Mouse (Mus musculus) midbrain, embryonic 14.5 days (tissue): ENCODE results near the gene B3galt1. TPM values are rescaled to one million over a fixed set of nuclear protein-coding genes. Genes with fewer than 3 reads are reported as not detected.

Experiments
- ATAC-seq: fragments of 200-750 bp; cut with Nextera tagmentation; 2 replicates; pipeline ENCODE4 v1.8.0; 2017; ENCODE audit warnings: moderate number of reproducible peaks, moderate library complexity; ENCODE audit not compliant: low FRiP score, low TSS enrichment
- DNase-seq: peaks from one replicate; pipeline ENCODE4 v3.0.0-alpha.2; 2015
- H3K27ac ChIP-seq: fragments of 300-500 bp; sonication (generic); replicated peaks from 2 replicates; pipeline ENCODE4 v1.5.1; 2014; ENCODE audit warnings: mild to moderate bottlenecking, low read depth, low read length, moderate library complexity
- H3K27me3 ChIP-seq: fragments of 300-500 bp; sonication (generic); 2 replicates; pipeline ENCODE4 v1.6.1; 2014; ENCODE audit warnings: low read length, control low read depth, mixed read lengths; ENCODE audit not compliant: control insufficient read depth, insufficient read depth
- H3K36me3 ChIP-seq: fragments of 300-500 bp; sonication (generic); 2 replicates; pipeline ENCODE4 v1.6.1; 2014; ENCODE audit warnings: low read length, control low read depth; ENCODE audit not compliant: control insufficient read depth, insufficient read depth
- H3K4me1 ChIP-seq: fragments of 300-500 bp; sonication (generic); 2 replicates; pipeline ENCODE4 v1.6.1; 2014; ENCODE audit warnings: mild to moderate bottlenecking, antibody characterized with exemption, low read length, control low read depth; ENCODE audit not compliant: control insufficient read depth, insufficient read depth
- H3K4me2 ChIP-seq: fragments of 300-500 bp; sonication (generic); 2 replicates; pipeline ENCODE4 v1.6.1; 2014; ENCODE audit warnings: mild to moderate bottlenecking, low read length, moderate library complexity
- H3K4me3 ChIP-seq: fragments of 300-500 bp; sonication (generic); replicated peaks from 2 replicates; pipeline ENCODE4 v1.5.1; 2014; ENCODE audit warnings: low read depth, low read length
- H3K9ac ChIP-seq: fragments of 300-500 bp; sonication (generic); replicated peaks from 2 replicates; pipeline ENCODE4 v1.6.1; 2014; ENCODE audit warnings: mild to moderate bottlenecking, low read length, moderate library complexity
- H3K9me3 ChIP-seq: fragments of 300-500 bp; sonication (generic); 2 replicates; pipeline ENCODE4 v1.6.1; 2016; ENCODE audit warnings: low read length, control low read depth, mixed read lengths; ENCODE audit not compliant: control insufficient read depth
- WGBS: fragments of 180-500 bp; shearing (Covaris S2); extraction: QIAGEN DNeasy Blood & Tissue Kit; methylation state at CpG from one replicate; pipeline ENCODE4 v1.1.7; 2014; 5-methylcytosine and 5-hydroxymethylcytosine counted together
- polyA plus RNA-seq: library from polyadenylated mRNA; unstranded; fragments of >200 nt; fragmentation: Nextera tagmentation; extraction: Ambion mirVana; gene quantifications from 2 replicates; pipeline ENCODE4 v1.2.1, GENCODE M21; 2014

The B3galt1 gene
- polyA plus RNA-seq, 1 experiment from 2014 or later, result 68.9 TPM

GRCm38 (mm10) chr2:67858340-67858739 lies 292.7 kb downstream of the B3galt1 start:
- DNase-seq (no peak), ATAC-seq (no peak)
- H3K27me3 ChIP-seq, result no peaks in the 10 kb centered on the region
- H3K27ac ChIP-seq, result peak overlapping the region; percentile 15; the same call in 1 of the 2 replicates
- H3K9ac ChIP-seq, result no peak overlapping the region
- H3K4me3 ChIP-seq, result no peak overlapping the region
- no peaks in the 10 kb centered on the region for H3K4me1 ChIP-seq
- WGBS, result 94% methylated on average over 2 of the region's 2 CpGs
- H3K9me3 ChIP-seq, result no peaks in the 10 kb centered on the region
- H3K36me3 ChIP-seq, result no peaks in the 10 kb centered on the region
- H3K4me2 ChIP-seq, result no peak overlapping the region

DNA sequence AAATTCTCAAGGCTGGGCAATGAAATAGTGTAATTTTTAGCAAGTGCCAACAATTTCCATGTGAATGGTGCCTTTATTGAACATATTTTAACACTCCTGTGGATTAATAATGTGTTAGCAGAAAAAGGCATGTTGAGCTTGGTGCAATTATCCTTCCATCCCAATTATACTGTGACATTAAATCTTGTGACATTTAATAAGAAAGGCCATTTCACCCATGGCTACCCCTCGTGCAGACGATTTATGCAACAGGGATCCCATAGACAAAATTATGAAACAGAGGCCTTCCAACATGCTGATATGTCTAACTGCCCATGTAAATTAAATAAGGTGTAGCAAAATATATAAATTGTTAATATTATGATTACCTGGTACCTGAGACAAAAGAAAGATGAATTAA lies 293.3 kb downstream of the B3galt1 start:
- no peaks in the 10 kb centered on the region for H3K9me3 ChIP-seq

GRCm38 (mm10) chr2:67873368-67873767 lies 307.7 kb downstream of the B3galt1 start:
- DNase-seq (no peak), ATAC-seq (no peak)
- Histone ChIP-seq H3K4me3 (no peak overlapping the region), H3K27ac (no peak overlapping the region), H3K36me3 (no peaks in the 10 kb centered on the region), H3K4me2 (no peak overlapping the region), H3K4me1 (no peaks in the 10 kb centered on the region), H3K9ac (no peak overlapping the region), H3K27me3 (no peaks in the 10 kb centered on the region), H3K9me3 (no peaks in the 10 kb centered on the region)
- 83% methylated on average over 3 of the region's 3 CpGs for WGBS

More for the DNA sequence above, 293.3 kb downstream of the B3galt1 start:
- DNase-seq (no peak), ATAC-seq (no peak)
- H3K27ac ChIP-seq, result no peak overlapping the region
- H3K36me3 ChIP-seq, result no peaks in the 10 kb centered on the region
- no peaks in the 10 kb centered on the region for H3K27me3 ChIP-seq
- no peak overlapping the region for H3K9ac ChIP-seq
- H3K4me2 ChIP-seq, result no peak overlapping the region
- no peaks in the 10 kb centered on the region for H3K4me1 ChIP-seq
- H3K4me3 ChIP-seq, result no peak overlapping the region
- 59% methylated on average over 2 of the region's 2 CpGs for WGBS

DNA sequence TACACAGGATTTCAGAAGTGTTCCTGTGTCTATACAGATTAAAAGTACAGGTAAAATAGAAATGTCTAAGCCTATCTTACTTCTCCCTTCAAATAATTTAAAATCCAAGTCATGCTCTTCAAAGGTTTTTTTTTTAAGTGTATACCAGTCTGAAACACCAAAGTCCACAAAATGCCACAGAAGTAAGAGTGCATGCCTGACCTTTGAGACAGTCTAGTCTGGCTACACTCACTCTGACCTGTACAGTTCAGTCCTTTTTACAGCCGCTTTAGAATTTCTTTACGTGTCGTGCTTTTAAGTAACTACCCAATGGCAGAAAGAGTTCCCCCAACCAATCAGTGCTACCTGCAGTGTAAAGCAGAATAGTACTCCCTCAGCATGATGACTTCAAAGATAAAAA lies 314.2 kb downstream of the B3galt1 start:
- Histone ChIP-seq H3K9ac (no peak overlapping the region), H3K27me3 (no peaks in the 10 kb centered on the region), H3K9me3 (no peaks in the 10 kb centered on the region), H3K27ac (no peak overlapping the region), H3K4me1 (no peaks in the 10 kb centered on the region), H3K4me3 (no peak overlapping the region), H3K36me3 (no peaks in the 10 kb centered on the region), H3K4me2 (no peak overlapping the region)
- 87% methylated on average over 3 of the region's 3 CpGs for WGBS
- ATAC-seq, result no peak
- DNase-seq, result no peak

GRCm38 (mm10) chr2:67881713-67882281 lies 316.1 kb downstream of the B3galt1 start:
- DNase-seq, result no peak
- Histone ChIP-seq H3K27ac (no peak overlapping the region), H3K4me1 (no peaks in the 10 kb centered on the region), H3K27me3 (no peaks in the 10 kb centered on the region), H3K9ac (no peak overlapping the region), H3K4me2 (no peak overlapping the region), H3K36me3 (no peaks in the 10 kb centered on the region), H3K9me3 (no peaks in the 10 kb centered on the region), H3K4me3 (no peak overlapping the region)
- ATAC-seq, result no peak
- 56% methylated on average over 1 of the region's 1 CpGs for WGBS

DNA sequence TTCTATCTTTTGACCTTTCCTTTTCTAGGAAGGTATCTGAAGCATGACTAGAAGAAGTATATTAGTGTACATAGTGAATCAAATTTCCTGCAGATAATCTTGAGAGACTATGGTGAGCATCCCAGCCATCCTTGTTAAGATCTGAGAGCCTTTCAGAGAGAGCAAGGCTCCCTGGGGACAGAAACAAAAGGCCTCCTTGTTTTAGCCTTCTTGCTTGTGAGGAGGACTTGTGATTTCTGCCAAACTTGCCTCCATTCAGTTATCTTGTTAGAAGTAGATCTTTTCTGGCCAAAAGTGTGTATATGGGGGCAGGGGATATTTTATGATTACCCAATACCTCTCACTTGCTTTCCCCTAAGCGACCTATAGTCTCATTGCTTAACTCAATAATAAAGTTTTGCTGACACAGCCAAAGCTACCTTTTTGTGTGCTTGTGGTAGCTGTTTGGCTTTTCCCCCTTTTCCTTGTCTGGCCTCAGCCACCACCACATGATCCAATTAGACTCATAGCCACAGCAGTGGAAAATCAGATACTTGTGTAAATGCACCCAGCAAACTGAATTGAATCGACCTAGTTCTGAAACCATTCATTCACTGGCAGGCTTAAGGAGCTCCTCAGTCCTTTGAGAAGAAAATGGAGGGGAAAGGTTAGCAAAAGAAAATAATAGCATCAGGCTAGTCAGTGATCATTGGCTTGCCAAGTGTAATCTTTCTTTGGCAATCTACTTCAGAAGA lies 332.5 kb downstream of the B3galt1 start:
- Histone ChIP-seq H3K4me2 (no peak overlapping the region), H3K27me3 (no peaks in the 10 kb centered on the region), H3K4me3 (no peak overlapping the region), H3K27ac (no peak overlapping the region), H3K9ac (no peak overlapping the region), H3K36me3 (no peaks in the 10 kb centered on the region), H3K4me1 (no peaks in the 10 kb centered on the region), H3K9me3 (no peaks in the 10 kb centered on the region)
- WGBS, result 48% methylated on average over 2 of the region's 2 CpGs
- ATAC-seq, result no peak
- no peak for DNase-seq

GRCm38 (mm10) chr2:67901574-67901973 lies 335.9 kb downstream of the B3galt1 start:
- 82% methylated on average over 6 of the region's 6 CpGs for WGBS
- no peak for ATAC-seq
- no peaks in the 10 kb centered on the region for H3K36me3 ChIP-seq
- no peaks in the 10 kb centered on the region for H3K27me3 ChIP-seq
- no peak overlapping the region for H3K27ac ChIP-seq
- H3K4me1 ChIP-seq, result no peaks in the 10 kb centered on the region
- no peak overlapping the region for H3K4me3 ChIP-seq
- no peak overlapping the region for H3K9ac ChIP-seq
- no peak overlapping the region for H3K4me2 ChIP-seq
- H3K9me3 ChIP-seq, result no peaks in the 10 kb centered on the region
- no peak for DNase-seq

- H3K9me3 ChIP-seq, result no peaks in the 10 kb centered on the region
- H3K4me3 ChIP-seq, result no peak overlapping the region
- no peaks in the 10 kb centered on the region for H3K27me3 ChIP-seq
- ATAC-seq (no peak), DNase-seq (no peak)
- H3K27ac ChIP-seq, result no peak overlapping the region
- no peaks in the 10 kb centered on the region for H3K36me3 ChIP-seq
- no peak overlapping the region for H3K4me2 ChIP-seq
- H3K4me1 ChIP-seq, result no peaks in the 10 kb centered on the region
- H3K9ac ChIP-seq, result no peak overlapping the region
- 82% methylated on average over 8 of the region's 8 CpGs for WGBS
These were observed 337.1 kb downstream of the B3galt1 start for GRCm38 (mm10) chr2:67902651-67903292.

- DNase-seq, result no peak
- WGBS, result 65% methylated on average over 1 of the region's 1 CpGs
- ATAC-seq, result no peak
These were observed 338.1 kb downstream of the B3galt1 start for GRCm38 (mm10) chr2:67903769-67904168.

More at GRCm38 (mm10) chr2:67903769-67904168, 338.1 kb downstream of the B3galt1 start:
- no peaks in the 10 kb centered on the region for H3K36me3 ChIP-seq
- H3K9me3 ChIP-seq, result no peaks in the 10 kb centered on the region
- no peak overlapping the region for H3K27ac ChIP-seq
- H3K4me1 ChIP-seq, result no peaks in the 10 kb centered on the region
- no peak overlapping the region for H3K9ac ChIP-seq
- H3K4me2 ChIP-seq, result no peak overlapping the region
- no peaks in the 10 kb centered on the region for H3K27me3 ChIP-seq
- H3K4me3 ChIP-seq, result no peak overlapping the region
